8 mouse cellular contexts compared by ENCODE assay signal in the genomic region with DNA sequence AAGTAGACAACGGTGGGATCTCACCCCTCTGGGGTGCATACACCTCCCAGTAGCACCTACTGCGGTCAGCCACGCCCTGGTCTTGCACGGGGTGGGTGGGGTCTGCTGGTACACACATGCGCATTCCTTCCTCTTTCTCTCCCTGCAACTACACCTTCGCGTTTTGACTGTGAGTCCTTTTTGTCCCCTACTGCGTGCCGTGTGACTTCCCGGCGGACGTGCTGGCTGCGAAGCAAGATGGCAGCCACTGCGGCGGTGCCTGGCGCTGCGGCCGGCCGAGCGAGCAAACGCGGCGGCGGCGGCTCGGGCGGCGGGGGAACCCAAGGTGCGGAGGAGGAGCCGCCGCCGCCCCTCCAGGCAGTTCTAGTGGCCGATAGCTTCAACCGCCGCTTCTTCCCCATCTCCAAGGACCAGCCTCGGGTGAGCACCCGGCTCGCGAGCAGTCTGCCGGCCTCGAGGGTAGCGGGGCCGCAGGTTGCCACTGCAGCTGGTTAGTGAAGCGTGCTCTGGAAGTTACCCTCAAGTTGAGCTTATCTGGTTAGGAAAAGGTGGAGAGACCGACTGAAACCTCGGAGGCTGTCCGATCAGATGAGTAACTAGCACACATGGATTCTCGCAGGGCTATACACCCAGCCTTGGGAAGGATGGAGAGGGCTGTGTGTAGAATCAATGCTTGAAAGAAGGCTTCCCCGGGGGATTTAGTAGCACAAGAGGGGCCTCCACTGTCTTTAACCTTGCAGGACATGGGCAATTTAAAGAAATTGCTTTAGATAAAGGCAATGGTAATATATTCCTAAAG. TPM values are rescaled to one million over a fixed set of nuclear protein-coding genes. Genes with fewer than 3 reads are reported as not detected.
DNase-seq lines count a peak whose midpoint lies in the region; ATAC-seq and TF ChIP-seq lines count a peak whose summit lies in the region.

A gene (plus strand): TSS at position 141 of the 799 bp plus-strand sequence.

- H3K9me3 ChIP-seq in E14TG2a.4 (ENCODE audit: low read length) = peaks cover 22% of the 10 kb centered on the region
- no peaks in the 10 kb centered on the region for H3K9me3 ChIP-seq in forebrain, embryonic 12.5 days
- H3K9me3 ChIP-seq in heart, postnatal 0 days (replicated peaks; ENCODE audit: control insufficient read depth, low read length) = no peaks in the 10 kb centered on the region
- H3K9me3 ChIP-seq in liver, embryonic 16.5 days (replicated peaks; ENCODE audit: control insufficient read depth, low read length) = no peaks in the 10 kb centered on the region
- H3K9me3 ChIP-seq in neural tube, embryonic 13.5 days = no peaks in the 10 kb centered on the region

- no peak for TF ChIP-seq EP300 in heart, postnatal 0 days (IDR thresholded peaks at IDR 0.05; ENCODE audit: low read depth)

- peak within 1 kb of the TSS; percentile 89 for H3K9ac ChIP-seq in forebrain, embryonic 12.5 days
- H3K9ac ChIP-seq in heart, postnatal 0 days (replicated peaks; ENCODE audit: low read depth, low read length) = peak within 1 kb of the TSS; percentile 82
- peak within 1 kb of the TSS; percentile 83 for H3K9ac ChIP-seq in liver, embryonic 16.5 days (ENCODE audit: low read depth, low read length)
- peak within 1 kb of the TSS; percentile 90 for H3K9ac ChIP-seq in neural tube, embryonic 13.5 days

- H3K36me3 ChIP-seq in E14TG2a.4 (ENCODE audit: insufficient read depth, low read length) = peaks cover 41% of the 10 kb centered on the region
- H3K36me3 ChIP-seq in forebrain, embryonic 12.5 days (replicated peaks) = peaks cover 34% of the 10 kb centered on the region
- H3K36me3 ChIP-seq in heart, postnatal 0 days (replicated peaks; ENCODE audit: control insufficient read depth, insufficient read depth, low read length) = peaks cover 29% of the 10 kb centered on the region
- H3K36me3 ChIP-seq in liver, embryonic 16.5 days (ENCODE audit: control insufficient read depth, insufficient read depth) = peaks cover 29% of the 10 kb centered on the region
- peaks cover 30% of the 10 kb centered on the region for H3K36me3 ChIP-seq in neural tube, embryonic 13.5 days
- H3K36me3 ChIP-seq in testis, adult 2 months (ENCODE audit: control insufficient read depth, insufficient read depth, low read length) = peaks cover 4% of the 10 kb centered on the region

- ATAC-seq in forebrain, embryonic 12.5 days (ENCODE audit: low FRiP score) = peak; percentile 94
- ATAC-seq in heart, postnatal 0 days (ENCODE audit: insufficient read depth, low read depth) = peak; percentile 94
- ATAC-seq in liver, embryonic 16.5 days (ENCODE audit: low read depth) = peak; percentile 95
- peak; percentile 95 for ATAC-seq in neural tube, embryonic 13.5 days (ENCODE audit: low read depth)

- H3K4me1 ChIP-seq in E14TG2a.4 (replicated peaks; ENCODE audit: low read depth, low read length) = peaks cover 22% of the 10 kb centered on the region
- H3K4me1 ChIP-seq in forebrain, embryonic 12.5 days = peaks cover 21% of the 10 kb centered on the region
- H3K4me1 ChIP-seq in heart, postnatal 0 days (ENCODE audit: control insufficient read depth, insufficient read depth) = no peaks in the 10 kb centered on the region
- H3K4me1 ChIP-seq in liver, embryonic 16.5 days (ENCODE audit: control insufficient read depth, low read depth, low read length) = peaks cover 17% of the 10 kb centered on the region
- peaks cover 21% of the 10 kb centered on the region for H3K4me1 ChIP-seq in neural tube, embryonic 13.5 days (replicated peaks)
- peaks cover 10% of the 10 kb centered on the region for H3K4me1 ChIP-seq in testis, adult 2 months (ENCODE audit: control insufficient read depth, insufficient read depth, low read length)

- peak; percentile 94 for TF ChIP-seq POLR2A in testis, adult 2 months (IDR thresholded peaks at IDR 0.05; ENCODE audit: control insufficient read depth, low read depth, low read length)

- DNase-seq in c-Kit-positive CD71-positive TER-119-positive erythroid progenitor cells, embryonic 14.5 days (ENCODE audit: low spot score) = peak; percentile 84
- peak; percentile 98 for DNase-seq in heart, postnatal 0 days (ENCODE audit: low spot score)
- DNase-seq in kidney, postnatal 4 days = peak; percentile 94 to 95

- H3K4me2 ChIP-seq in forebrain, embryonic 12.5 days = peak within 1 kb of the TSS; percentile 84
- H3K4me2 ChIP-seq in heart, postnatal 0 days (ENCODE audit: low read depth, low read length) = peak within 1 kb of the TSS; percentile 82
- peak within 1 kb of the TSS; percentile 78 for H3K4me2 ChIP-seq in liver, embryonic 16.5 days (ENCODE audit: low read depth, low read length)
- H3K4me2 ChIP-seq in neural tube, embryonic 13.5 days = peak within 1 kb of the TSS; percentile 78

- WGBS in forebrain, embryonic 12.5 days = 1% methylated on average over 48 of the region's 49 CpGs
- WGBS in heart, postnatal 0 days = under 1% methylated on average over 49 of the region's 49 CpGs
- under 1% methylated on average over 49 of the region's 49 CpGs for WGBS in liver, embryonic 16.5 days (ENCODE audit: insufficient replicate concordance)
- WGBS in neural tube, embryonic 13.5 days = under 1% methylated on average over 49 of the region's 49 CpGs

- no peaks in the 10 kb centered on the region for H3K27me3 ChIP-seq in E14TG2a.4 (ENCODE audit: insufficient read depth, low read length)
- H3K27me3 ChIP-seq in forebrain, embryonic 12.5 days = peaks cover 23% of the 10 kb centered on the region
- no peaks in the 10 kb centered on the region for H3K27me3 ChIP-seq in heart, postnatal 0 days (ENCODE audit: control insufficient read depth, insufficient read depth, low read length)
- no peaks in the 10 kb centered on the region for H3K27me3 ChIP-seq in liver, embryonic 16.5 days (ENCODE audit: control insufficient read depth, insufficient read depth, low read depth, low read length)
- H3K27me3 ChIP-seq in neural tube, embryonic 13.5 days = peaks cover 13% of the 10 kb centered on the region
- H3K27me3 ChIP-seq in testis, adult 2 months (ENCODE audit: control insufficient read depth, insufficient read depth, low read length) = no peaks in the 10 kb centered on the region

- H3K27ac ChIP-seq in forebrain, embryonic 12.5 days = peak within 1 kb of the TSS; percentile 77
- peak within 1 kb of the TSS; percentile 70 for H3K27ac ChIP-seq in heart, postnatal 0 days (ENCODE audit: low read depth)
- peak within 1 kb of the TSS; percentile 53 for H3K27ac ChIP-seq in liver, embryonic 16.5 days (ENCODE audit: low read length)
- H3K27ac ChIP-seq in neural tube, embryonic 13.5 days (replicated peaks) = peak within 1 kb of the TSS; percentile 90
- H3K27ac ChIP-seq in testis, adult 2 months (ENCODE audit: control insufficient read depth, insufficient read depth, low read depth, low read length) = peak within 1 kb of the TSS; percentile 75

- no peak for TF ChIP-seq CTCF in E14TG2a.4 (conservative IDR thresholded peaks at IDR 0.05; ENCODE audit: low read length)
- TF ChIP-seq CTCF in heart, postnatal 0 days (IDR thresholded peaks at IDR 0.05; ENCODE audit: low read depth) = no peak
- TF ChIP-seq CTCF in testis, adult 2 months (IDR thresholded peaks at IDR 0.05; ENCODE audit: control insufficient read depth, insufficient read depth, insufficient replicate concordance, low read depth, low read length) = no peak; the same call in 1 of the 2 replicates

- H3K4me3 ChIP-seq in E14TG2a.4 (replicated peaks; ENCODE audit: low read length) = peak within 1 kb of the TSS; percentile 99
- peak within 1 kb of the TSS; percentile 78 for H3K4me3 ChIP-seq in forebrain, embryonic 12.5 days (replicated peaks)
- H3K4me3 ChIP-seq in heart, postnatal 0 days (ENCODE audit: low read depth, low read length) = peak within 1 kb of the TSS; percentile 80
- H3K4me3 ChIP-seq in liver, embryonic 16.5 days (ENCODE audit: low read depth, low read length) = peak within 1 kb of the TSS; percentile 82
- peak within 1 kb of the TSS; percentile 92 for H3K4me3 ChIP-seq in neural tube, embryonic 13.5 days
- peak within 1 kb of the TSS; percentile 94 for H3K4me3 ChIP-seq in testis, adult 2 months (ENCODE audit: control insufficient read depth, low read depth, low read length)

RNA-seq across cellular contexts. Expression of the gene that starts here (rescaled TPM):
- 120 and 125 TPM in 2 replicates for polyA plus RNA-seq in forebrain, embryonic 12.5 days (2016; fragmentation: Nextera tagmentation; extraction: Ambion mirVana)
- 67.6 and 86.3 TPM in 2 replicates for total RNA-seq in heart, postnatal 0 days (2014; rRNA removed; ENCODE audit: low replicate concordance)
- polyA plus RNA-seq in heart, postnatal 0 days (2015; fragmentation: Nextera tagmentation; extraction: Ambion mirVana) = 60.0 and 60.2 TPM in 2 replicates
- 41.0 and 44.0 TPM in 2 replicates for polyA plus RNA-seq in liver, embryonic 16.5 days (2015; fragmentation: Nextera tagmentation; extraction: Ambion mirVana)
- polyA plus RNA-seq in neural tube, embryonic 13.5 days (2015; fragmentation: Nextera tagmentation; extraction: Ambion mirVana) = 102 and 103 TPM in 2 replicates
- polyA plus RNA-seq in testis, adult 2 months (2012; rRNA removed) = 38.7 and 41.8 TPM in 2 replicates

Comparison
In these comparisons a context has a peak if more than half of its experiments do, and no peak if none do; other contexts are left out.
1. Peak in every context shown above with its lines: DNase-seq, ATAC-seq, H3K4me3 ChIP-seq and H3K27ac ChIP-seq.